Mouse (Mus musculus) adipocyte (in vitro differentiated cells): ENCODE measurements around the gene Hbq1b.

Experiments
- DNase-seq: peaks from one replicate; pipeline ENCODE4 v3.0.0-alpha.2; 2016; ENCODE audit warnings: low spot score

The Hbq1b gene

DNA sequence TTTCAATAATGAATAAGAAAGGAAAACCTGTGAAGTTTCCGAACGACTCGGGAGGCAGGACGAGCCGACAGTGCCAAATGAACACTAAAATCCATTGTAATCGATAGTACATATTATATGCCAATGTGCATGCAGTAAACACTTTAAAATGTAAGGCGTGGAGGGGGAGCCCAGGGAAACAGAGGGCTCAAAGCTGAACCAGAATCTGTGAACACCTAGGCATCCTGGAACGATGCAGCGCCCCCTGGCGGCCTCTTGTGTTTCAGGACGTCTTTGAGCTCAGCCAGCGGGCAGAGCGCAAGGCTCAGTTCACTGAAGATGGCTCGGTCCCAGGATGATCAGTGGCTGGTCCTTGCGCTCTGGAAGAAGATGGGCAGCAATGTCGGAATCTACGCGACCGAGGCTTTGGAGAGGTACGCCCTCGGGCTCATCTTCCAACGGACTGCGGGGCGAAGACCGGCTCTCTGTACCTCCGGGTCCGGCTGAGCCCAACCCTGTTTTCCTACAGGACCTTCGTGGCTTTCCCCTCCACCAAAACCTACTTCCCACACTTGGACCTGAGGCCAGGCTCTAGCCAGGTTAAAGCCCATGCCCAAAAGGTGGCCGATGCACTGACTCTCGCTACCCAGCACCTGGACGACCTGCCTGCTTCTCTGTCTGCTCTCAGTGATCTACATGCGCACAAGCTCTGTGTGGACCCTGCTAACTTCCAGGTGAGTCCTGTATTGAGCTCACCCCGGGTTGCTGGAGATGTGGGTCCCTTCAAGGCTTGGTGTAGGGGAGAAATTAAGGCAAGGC is at the start of gene Hbq1b:
Gene Hbq1b, plus strand, starts transcription at position 271 of the 798 bp plus-strand sequence.
- peak; percentile 28 for DNase-seq

- DNase-seq = no peak
These were observed 49.4 kb upstream of the Hbq1b start for GRCm38 (mm10) chr11:32237411-32237795.

GRCm38 (mm10) chr11:32238093-32238860 is 48.5 kb upstream of the Hbq1b start:
- DNase-seq = peak; percentile 72

DNA sequence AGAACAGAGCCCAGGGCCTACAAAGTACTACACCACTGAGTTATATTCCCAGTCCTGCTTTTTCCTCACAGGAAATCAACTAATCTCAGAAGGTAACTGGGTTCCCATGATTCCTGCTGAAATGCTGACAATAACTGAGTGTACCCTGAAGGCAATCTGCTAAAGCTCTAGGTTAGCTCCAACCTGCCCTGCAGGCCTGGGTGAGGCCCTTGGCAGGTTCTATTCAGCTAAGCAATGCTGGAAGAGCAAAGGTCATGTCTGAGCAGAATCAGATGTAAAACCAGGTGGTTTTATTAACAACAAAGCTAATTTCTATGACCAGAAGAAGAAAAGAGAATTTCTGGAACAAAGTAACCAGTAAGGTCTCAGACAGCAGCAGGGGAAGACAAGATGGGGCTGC is 45.4 kb upstream of the Hbq1b start:
- DNase-seq = no peak

DNA sequence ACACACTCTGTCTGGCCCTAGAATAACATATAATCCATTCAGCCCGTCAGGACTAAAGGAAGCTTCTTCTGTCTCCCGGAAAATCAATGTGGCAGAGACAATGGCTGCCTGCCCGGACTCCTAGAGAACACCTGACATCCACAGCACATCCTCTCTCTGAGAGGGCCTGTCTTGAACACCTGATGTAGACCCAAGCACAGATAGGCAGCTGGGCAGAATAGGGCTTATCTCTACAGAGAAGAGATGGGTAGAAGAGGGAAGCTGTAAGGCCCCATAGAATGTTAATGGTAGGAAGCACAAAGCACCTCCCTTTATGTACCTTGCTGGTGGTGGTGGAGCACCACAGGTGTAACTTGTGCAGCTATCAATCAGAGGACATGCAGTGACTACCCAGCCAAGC is 44.6 kb upstream of the Hbq1b start:
- DNase-seq = no peak

DNA sequence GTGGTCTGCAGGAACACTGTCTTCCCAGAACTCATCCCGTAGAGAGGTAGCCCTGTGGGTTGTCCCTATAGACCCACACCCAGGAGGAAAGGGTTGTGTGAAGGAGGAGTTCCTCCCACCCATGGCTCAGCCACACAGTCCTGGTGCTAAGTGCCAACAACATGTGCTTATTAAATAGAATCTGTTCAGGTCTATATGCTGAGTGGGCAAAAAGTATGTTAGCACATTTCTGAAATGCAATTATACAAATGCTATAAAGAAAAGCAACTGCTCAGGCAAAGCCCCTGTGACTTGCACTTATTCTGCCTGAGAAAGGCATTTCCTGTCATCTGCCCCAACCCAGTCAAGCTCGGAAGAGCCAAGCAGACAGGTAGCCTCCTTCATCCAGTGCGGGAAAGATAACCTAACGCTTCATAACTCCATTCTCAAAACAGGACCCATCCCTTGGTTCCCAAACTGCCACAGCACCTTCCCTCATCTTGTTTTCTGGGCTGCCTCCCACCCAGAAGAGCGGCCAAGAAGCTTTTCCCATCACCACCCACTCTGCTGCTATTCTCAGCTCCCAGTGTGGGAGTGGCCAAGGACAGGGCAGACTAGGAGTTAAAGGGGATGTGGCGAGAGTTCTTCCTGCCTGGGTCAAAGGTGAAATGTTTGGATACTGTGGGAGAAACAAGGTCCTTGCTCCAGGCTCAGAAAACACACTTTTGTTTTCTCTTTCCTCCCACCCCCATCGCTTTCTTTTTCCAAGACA is 43.4 kb upstream of the Hbq1b start:
- peak; percentile 30 for DNase-seq

DNA sequence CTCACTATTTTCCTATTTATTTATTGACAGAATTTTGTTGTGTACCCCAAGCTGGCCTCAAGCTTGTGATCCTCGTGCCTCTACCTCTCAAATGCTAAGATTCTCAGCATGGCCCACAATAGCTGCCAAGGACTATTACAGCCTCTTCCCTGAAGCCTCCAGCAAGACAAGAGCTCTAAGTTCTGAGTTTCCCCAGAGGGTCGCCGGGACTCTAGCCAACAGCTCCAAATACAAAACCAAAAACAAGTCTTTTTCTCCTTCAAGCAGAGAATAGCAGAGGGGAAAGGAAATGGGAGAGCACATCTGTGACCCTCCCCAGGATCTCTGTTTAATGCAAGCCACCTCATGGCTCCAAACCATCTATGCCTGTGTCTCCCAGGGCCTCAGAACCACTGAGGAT is 42.7 kb upstream of the Hbq1b start:
- peak; percentile 58 for DNase-seq

DNA sequence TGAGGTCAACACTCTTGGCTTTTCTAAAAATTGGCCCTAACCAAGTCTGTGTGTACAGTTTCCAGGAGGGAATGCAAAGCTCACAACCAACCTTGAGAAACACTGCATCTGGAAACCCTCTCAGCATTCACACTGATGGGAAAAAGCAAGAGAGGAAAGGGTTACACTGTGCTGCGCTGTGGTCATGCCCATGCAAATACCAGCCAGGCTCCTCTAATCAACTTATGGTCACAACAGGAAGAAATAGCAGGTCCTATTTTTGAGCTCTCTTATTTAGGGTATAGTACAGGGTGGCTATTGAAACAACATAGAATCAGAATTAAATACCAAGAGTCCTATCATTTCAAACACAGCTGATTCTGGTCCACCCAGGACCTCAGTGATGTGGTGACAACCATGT is 42.1 kb upstream of the Hbq1b start:
- DNase-seq = no peak

GRCm38 (mm10) chr11:32245614-32246013 is 41.2 kb upstream of the Hbq1b start:
- DNase-seq = no peak

DNA sequence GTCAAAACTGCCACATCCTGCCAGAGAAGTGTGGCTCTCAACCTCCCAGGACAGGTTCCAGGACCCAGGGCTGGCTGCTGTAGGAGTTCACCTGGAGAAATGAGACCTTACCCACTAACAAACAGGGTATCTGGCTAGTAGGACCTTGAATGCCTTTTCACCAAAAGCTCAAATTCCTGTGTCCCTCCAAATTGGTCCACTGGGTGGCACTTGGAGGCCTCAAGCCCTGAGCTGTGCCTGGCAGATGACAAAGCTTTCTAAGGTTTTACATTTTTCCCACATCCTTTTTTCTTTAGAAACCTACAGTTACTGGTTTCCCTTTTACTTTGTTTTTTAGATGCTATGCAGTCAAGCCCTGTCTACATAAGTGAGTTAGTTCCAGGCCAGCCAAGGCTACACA is 39.7 kb upstream of the Hbq1b start:
- DNase-seq = peak; percentile 30

DNA sequence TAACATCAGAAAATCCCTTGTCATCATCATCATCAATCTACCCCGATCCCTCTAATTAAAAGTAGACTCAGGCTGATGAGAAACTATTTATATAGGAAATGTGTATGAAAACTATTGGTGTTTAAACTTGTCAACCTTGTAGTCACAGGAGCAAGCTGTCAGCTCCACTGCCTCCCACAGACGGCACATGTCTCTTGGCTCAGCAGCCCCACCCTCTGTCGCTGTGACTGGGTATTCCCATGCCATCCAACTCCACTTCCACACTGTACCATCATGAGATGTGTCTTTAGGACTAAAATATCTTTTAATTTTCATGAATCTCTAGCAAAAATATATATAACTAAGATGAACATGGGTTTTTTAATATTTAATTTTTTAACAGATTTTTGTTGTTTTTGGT is 38.4 kb upstream of the Hbq1b start:
- DNase-seq = no peak

DNA sequence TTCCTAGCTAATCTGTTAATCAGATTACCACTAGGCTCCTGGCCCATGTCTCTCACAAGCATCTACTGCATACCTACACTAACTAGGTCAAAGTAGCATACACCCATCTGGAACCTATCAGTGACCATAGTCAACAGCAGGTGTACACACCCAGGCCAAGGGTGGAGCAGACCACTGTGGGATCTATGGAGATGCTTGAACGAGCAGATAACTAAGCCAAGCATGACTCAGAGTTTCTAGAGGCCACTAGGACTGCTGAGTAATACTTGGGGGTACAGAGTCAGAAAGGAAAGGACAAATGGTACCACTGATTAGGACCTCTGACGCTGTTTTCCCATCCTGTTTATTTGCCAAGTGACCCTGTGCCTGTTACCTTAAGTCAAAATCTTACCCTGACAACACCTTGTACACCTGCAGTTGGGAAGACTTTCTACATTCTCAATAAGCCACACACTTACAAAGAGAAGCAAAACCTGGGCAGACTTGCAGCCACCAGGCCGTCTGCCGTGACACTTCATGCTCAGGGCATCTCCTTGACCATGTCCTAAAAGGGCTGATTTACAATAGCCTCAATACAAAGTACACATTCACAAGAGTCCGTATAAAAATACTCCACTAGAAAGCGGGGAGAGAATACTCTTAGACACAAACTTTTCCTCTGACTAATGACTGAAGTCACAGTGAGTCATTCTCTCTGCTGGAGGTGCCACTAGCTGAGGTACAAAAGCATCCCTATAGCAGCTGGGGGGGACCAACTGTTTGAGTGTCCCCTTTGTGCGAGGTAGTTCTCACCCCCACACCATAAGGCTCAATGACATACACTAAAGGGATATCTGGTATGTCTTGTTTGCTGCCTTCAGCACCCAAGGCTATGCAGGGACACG is 35.6 kb upstream of the Hbq1b start:
- no peak for DNase-seq

- DNase-seq = no peak
These were observed 33.6 kb upstream of the Hbq1b start for GRCm38 (mm10) chr11:32253121-32253520.

GRCm38 (mm10) chr11:32256146-32256545 is 30.6 kb upstream of the Hbq1b start:
- no peak for DNase-seq

DNA sequence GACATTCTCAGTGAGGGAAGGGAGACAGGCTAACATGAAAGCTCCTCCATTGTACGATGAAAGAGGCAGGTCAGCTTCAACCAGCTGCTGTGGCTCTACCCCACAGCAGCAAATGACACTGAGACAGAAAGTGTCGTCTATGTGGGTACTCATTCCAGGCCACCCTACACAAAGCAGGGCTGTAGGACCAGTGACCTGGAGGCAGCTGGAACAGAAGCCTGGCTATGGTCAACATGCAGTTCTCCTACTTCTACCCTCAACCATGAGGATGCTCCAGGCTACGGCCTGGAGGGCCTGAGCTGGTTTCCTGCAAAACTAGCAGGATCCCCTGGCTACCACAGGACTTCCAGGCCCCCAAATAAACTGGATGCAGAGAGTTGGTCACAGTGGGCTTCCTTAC is 30.2 kb upstream of the Hbq1b start:
- no peak for DNase-seq

DNA sequence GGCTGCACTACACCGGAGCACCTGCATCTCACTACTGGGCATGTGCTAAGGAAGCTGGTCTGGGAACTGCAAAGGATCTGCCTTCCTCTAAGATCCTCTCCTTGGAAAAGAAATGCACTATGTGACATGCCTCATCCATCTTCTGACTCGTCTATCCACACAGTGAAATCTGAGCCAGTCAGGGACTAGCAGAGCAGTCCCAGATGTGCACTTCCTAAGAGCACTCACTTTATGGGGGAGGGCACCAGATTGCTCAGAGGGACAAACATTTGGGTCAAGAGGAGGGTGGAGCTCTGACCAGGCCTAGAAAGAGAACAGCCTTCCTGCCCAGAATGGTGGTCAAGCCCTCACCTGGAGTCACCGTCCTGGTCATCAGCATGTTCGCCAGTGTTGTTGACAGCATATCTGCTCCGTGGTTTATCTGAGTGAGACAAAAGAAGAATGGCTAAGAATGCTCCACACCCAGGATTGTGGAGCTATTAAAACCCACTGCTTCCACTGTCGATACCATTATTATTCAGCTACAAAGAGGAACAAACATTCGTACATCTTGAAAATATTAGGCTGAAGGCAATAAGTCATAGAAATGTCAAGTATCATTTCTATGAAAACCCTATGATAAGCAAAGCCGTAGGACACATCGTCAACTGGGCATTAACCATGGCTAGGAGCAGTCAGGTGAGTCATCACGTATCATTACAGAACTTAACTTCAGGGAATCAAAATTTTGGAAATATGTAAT is 23.9 kb upstream of the Hbq1b start:
- peak; percentile 18 for DNase-seq

DNA sequence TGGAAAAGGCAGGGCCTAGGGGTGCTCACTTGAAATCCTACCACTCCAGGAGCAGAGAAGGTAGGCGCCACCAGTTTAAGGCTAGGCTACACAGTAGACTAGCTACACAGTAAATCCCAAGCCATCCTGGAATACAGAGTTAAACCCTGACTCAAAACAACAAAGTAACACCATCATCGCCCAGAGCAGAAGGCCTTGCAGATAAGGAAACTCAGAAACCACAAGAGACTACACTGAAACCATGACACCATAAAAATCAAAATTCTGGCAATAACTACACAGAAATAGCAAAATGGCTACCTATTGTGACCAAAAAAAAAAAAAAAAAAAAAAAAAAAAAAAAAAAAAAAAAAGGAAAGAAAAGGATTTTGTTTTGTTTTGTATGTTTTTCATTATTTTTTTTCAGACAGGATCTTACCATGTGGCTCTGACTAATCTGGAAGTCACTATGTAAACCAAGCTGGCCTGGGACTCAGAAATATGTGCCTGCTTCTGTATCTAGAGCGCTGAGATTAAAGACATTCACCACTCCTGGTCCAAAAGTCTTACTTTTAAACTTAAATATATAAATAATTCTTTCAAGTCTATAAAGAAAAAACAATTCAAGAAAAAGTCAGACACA is 21.5 kb upstream of the Hbq1b start:
- DNase-seq = no peak

DNA sequence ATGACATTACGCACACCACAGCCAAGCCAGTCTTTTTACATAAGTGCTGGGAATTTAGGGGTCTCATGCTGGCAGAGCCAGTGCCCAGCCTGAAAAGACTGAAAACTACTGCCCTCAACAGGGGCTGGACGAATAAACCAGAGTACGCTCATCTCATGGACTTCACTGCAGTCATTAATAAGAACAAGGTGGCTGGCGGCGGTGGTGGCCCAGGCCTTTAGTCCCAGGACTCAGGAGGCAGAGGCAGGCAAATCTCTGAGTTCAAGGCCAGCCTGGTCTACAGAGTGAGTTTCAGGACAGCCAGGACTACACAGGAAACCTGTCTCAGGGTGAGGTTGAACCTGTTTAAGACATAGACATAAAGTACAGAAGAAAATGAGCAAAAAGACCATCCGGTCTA is 20.6 kb upstream of the Hbq1b start:
- DNase-seq = no peak

DNA sequence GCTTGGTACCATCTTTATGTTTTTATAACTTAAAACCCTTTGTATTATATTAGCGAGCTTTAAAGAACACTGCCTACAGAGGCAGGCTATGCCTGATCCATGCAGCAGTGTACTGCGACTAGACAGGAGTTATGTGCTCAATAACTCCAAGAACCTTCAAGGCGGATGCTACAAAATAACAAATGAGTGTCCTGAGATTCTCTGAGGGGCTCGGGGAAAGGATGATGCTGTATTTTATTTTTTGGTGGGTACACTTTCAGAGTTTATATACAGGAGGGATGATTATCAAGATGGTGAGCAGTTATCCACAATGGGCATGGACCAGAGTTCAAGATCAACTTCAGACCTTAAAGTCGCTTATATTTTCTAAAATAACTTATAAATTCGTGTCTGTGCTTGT is 20.0 kb upstream of the Hbq1b start:
- peak; percentile 11 for DNase-seq

GRCm38 (mm10) chr11:32267188-32267884 is 19.4 kb upstream of the Hbq1b start, which contains the start of gene Nprl3:
Gene Nprl3 (minus strand): TSS chr11:32267707.
- DNase-seq = peak; percentile 92
